8 mouse cellular contexts compared by ENCODE assay signal in genomic region chr7:126585717-126586116, GRCm38 (mm10). TPM values are rescaled to one million over a fixed set of nuclear protein-coding genes. Genes with fewer than 3 reads are reported as not detected.
DNase-seq lines count a peak whose midpoint lies in the region; ATAC-seq and TF ChIP-seq lines count a peak whose summit lies in the region.

Gene Cln3, minus strand, starts transcription at chr7:126585817.

- no peak for TF ChIP-seq CTCF in liver, adult 2 months (IDR thresholded peaks at IDR 0.05; ENCODE audit: low read depth, low read length)

- 77% methylated on average over 6 of the region's 6 CpGs for WGBS in liver, adult 2 months
- 72% methylated on average over 6 of the region's 6 CpGs for WGBS in limb, embryonic 10.5 days

- H3K4me1 ChIP-seq in liver, adult 2 months (ENCODE audit: control insufficient read depth, insufficient read depth, low read length) = no peaks in the 10 kb centered on the region
- H3K4me1 ChIP-seq in brown adipose tissue, adult 24 weeks (ENCODE audit: control insufficient read depth, insufficient read depth, insufficient read length, low read length) = peaks cover 5% of the 10 kb centered on the region; the same call in 1 of the 2 replicates
- peaks cover 24% of the 10 kb centered on the region for H3K4me1 ChIP-seq in limb, embryonic 10.5 days

- no peak for TF ChIP-seq POLR2A in liver, adult 2 months (IDR thresholded peaks at IDR 0.05; ENCODE audit: extremely low read depth, insufficient read depth, low read length)

- H3K27me3 ChIP-seq in liver, adult 2 months (ENCODE audit: control insufficient read depth, insufficient read depth, low read length) = no peaks in the 10 kb centered on the region
- H3K27me3 ChIP-seq in limb, embryonic 10.5 days (ENCODE audit: low read depth, poor library complexity, severe bottlenecking) = peaks cover 41% of the 10 kb centered on the region

- H3K36me3 ChIP-seq in liver, adult 2 months (ENCODE audit: control insufficient read depth, insufficient read depth, low read length) = no peaks in the 10 kb centered on the region
- 0 out of 2 replicates have a peak, but pooled peaks cover 2% of the 10 kb centered on the region for H3K36me3 ChIP-seq in limb, embryonic 10.5 days

- DNase-seq in liver, adult 2 months (ENCODE audit: extremely low read depth, low read depth, low spot score) = no peak
- no peak for DNase-seq in liver
- DNase-seq in heart, postnatal 10 days = no peak
- DNase-seq in limb, embryonic 10.5 days (ENCODE audit: low spot score) = no peak
- DNase-seq in spleen, postnatal 10 days (ENCODE audit: low spot score in 2 of 2) = no peak
- no peak for DNase-seq in right cerebral cortex, postnatal 14 days

- no peaks in the 10 kb centered on the region for H3K9me3 ChIP-seq in limb, embryonic 10.5 days (replicated peaks)

- peak within 1 kb of the TSS; percentile 31 for H3K27ac ChIP-seq in liver, adult 2 months (replicated peaks; ENCODE audit: insufficient read depth, low read depth, low read length)
- peak within 1 kb of the TSS; percentile 42 for H3K27ac ChIP-seq in brown adipose tissue, adult 24 weeks (replicated peaks; ENCODE audit: low read depth, low read length)
- no peak within 1 kb of the TSS for H3K27ac ChIP-seq in limb, embryonic 10.5 days

- peak within 1 kb of the TSS; percentile 23; the same call in 1 of the 2 replicates for H3K4me3 ChIP-seq in liver, adult 2 months (ENCODE audit: insufficient read depth, low read depth, low read length)
- H3K4me3 ChIP-seq in brown adipose tissue, adult 24 weeks (ENCODE audit: insufficient read depth, low read depth, low read length) = peak within 1 kb of the TSS; percentile 32
- no peak within 1 kb of the TSS for H3K4me3 ChIP-seq in limb, embryonic 10.5 days

- intact Hi-C loops in heart, postnatal 10 days (cut with DNase I) = loop anchor here (2.0 kb wide), 1 partner anchor 51 kb away; no protein-coding TSS in a partner anchor

- ATAC-seq in neutrophil, adult 5-6 weeks (ENCODE audit: extremely low read depth, insufficient number of reproducible peaks, low FRiP score, poor library complexity, severe bottlenecking) = no peak

- peak within 1 kb of the TSS; percentile 19 for H3K9ac ChIP-seq in liver, adult 2 months (ENCODE audit: low read depth, low read length)

- no peaks in the 10 kb centered on the region for H3K79me2 ChIP-seq in liver, adult 2 months (ENCODE audit: control insufficient read depth, insufficient read depth, low read length)

RNA-seq across cellular contexts. Expression of gene Cln3, which starts in this region (rescaled TPM):
- 7.1 and 9.5 TPM in 2 replicates for total RNA-seq in liver, adult 2 months (2014; rRNA removed)
- polyA plus RNA-seq in liver, adult 2 months (2012; rRNA removed) = 40.9 and 57.0 TPM in 2 replicates
- 16.1 and 18.9 TPM in 2 replicates for polyA plus RNA-seq in brown adipose tissue, adult 24 weeks (2012; ENCODE audit: insufficient read depth, insufficient read length, missing spikeins)
- 10 to 100 TPM; 14.7 to 16.6 TPM for total RNA-seq in heart, postnatal 10 days (2021)
- 27.0 and 27.8 TPM in 2 replicates for polyA plus RNA-seq in limb, embryonic 10.5 days (2016; fragmentation: Nextera tagmentation; extraction: Ambion mirVana)
- total RNA-seq in neutrophil, adult 5-6 weeks (2017) = 97.2 and 102 TPM in 2 replicates
